Mouse (Mus musculus) C2C12 (cell line): Measurements from ENCODE around the gene Ttll5.

ENCODE experiments used
- CTCF ChIP-seq: IDR thresholded peaks from one replicate; pipeline ENCODE4 v1.5.1; 2011; ENCODE audit not compliant: control insufficient read depth, insufficient read depth, insufficient read length
- FOSL1 ChIP-seq: IDR thresholded peaks from one replicate; pipeline ENCODE4 v1.8.0; 2011; ENCODE audit warnings: mild to moderate bottlenecking, low read length; ENCODE audit not compliant: poor library complexity, insufficient read depth, severe bottlenecking
- MAX ChIP-seq: IDR thresholded peaks from one replicate; pipeline ENCODE4 v1.6.1; 2011; ENCODE audit warnings: mild to moderate bottlenecking, control low read depth
- MYOD1 ChIP-seq: IDR thresholded peaks from one replicate; pipeline ENCODE4 v1.6.1; 2011; ENCODE audit warnings: low read depth; ENCODE audit not compliant: control insufficient read depth, insufficient read length
- MYOG ChIP-seq: IDR thresholded peaks from one replicate; pipeline ENCODE4 v1.6.1; 2011; ENCODE audit not compliant: control insufficient read depth, insufficient read length; ENCODE audit errors: extremely low read depth

- TF ChIP-seq CTCF, result no peak
- no peak for TF ChIP-seq FOSL1
- no peak for TF ChIP-seq MAX
- TF ChIP-seq MYOG, result no peak
- TF ChIP-seq MYOD1, result peak; percentile 76
Observed at GRCm38 (mm10) chr12:86021583-86021982, 197.1 kb downstream of the Ttll5 start.
